Mouse (Mus musculus) kidney, postnatal 0 days (tissue): ENCODE measurements around the gene Plekhm3. TPM values are rescaled to one million over a fixed set of nuclear protein-coding genes. Genes with fewer than 3 reads are reported as not detected.

Experiments
- ATAC-seq: fragments of 200-750 bp; cut with Nextera tagmentation; replicated peaks from 2 replicates; pipeline ENCODE4 v1.8.0; 2017; ENCODE audit warnings: low read depth, moderate number of reproducible peaks, moderate TSS enrichment, moderate library complexity; ENCODE audit not compliant: low FRiP score
- DNase-seq: peaks from one replicate; pipeline ENCODE4 v3.0.0-alpha.2; 2016; ENCODE audit warnings: low spot score
- H3K27ac ChIP-seq: fragments of 300-500 bp; sonication (generic); 2 replicates; pipeline ENCODE4 v1.5.1; 2014; ENCODE audit warnings: mild to moderate bottlenecking
- H3K27me3 ChIP-seq: fragments of 300-500 bp; sonication (generic); 2 replicates; pipeline ENCODE4 v1.6.1; 2014; ENCODE audit warnings: low read length, mixed read lengths; ENCODE audit not compliant: insufficient read depth
- H3K36me3 ChIP-seq: fragments of 300-500 bp; sonication (generic); 2 replicates; pipeline ENCODE4 v1.6.1; 2014; ENCODE audit warnings: low read length, mixed read lengths; ENCODE audit not compliant: insufficient read depth
- H3K4me1 ChIP-seq: fragments of 300-500 bp; sonication (generic); replicated peaks from 2 replicates; pipeline ENCODE4 v1.6.1; 2014; ENCODE audit warnings: antibody characterized with exemption, low read length, mixed read lengths; ENCODE audit not compliant: insufficient read depth
- H3K4me2 ChIP-seq: fragments of 300-500 bp; sonication (generic); 2 replicates; pipeline ENCODE4 v1.6.1; 2014; ENCODE audit warnings: mild to moderate bottlenecking, low read length, moderate library complexity, mixed read lengths
- H3K4me3 ChIP-seq: fragments of 300-500 bp; sonication (generic); replicated peaks from 2 replicates; pipeline ENCODE4 v1.5.1; 2014; ENCODE audit warnings: low read depth, low read length
- H3K9ac ChIP-seq: fragments of 300-500 bp; sonication (generic); 2 replicates; pipeline ENCODE4 v1.6.1; 2014; ENCODE audit warnings: low read depth, low read length
- H3K9me3 ChIP-seq: fragments of 300-500 bp; sonication (generic); replicated peaks from 2 replicates; pipeline ENCODE4 v1.6.1; 2016; ENCODE audit warnings: low read length, inconsistent platforms, mixed read lengths
- CTCF ChIP-seq: IDR thresholded peaks from 2 replicates; pipeline ENCODE4 v1.5.1; 2016; ENCODE audit warnings: antibody characterized with exemption, low read depth, mild to moderate bottlenecking, moderate library complexity
- WGBS: fragments of 180-500 bp; shearing (Covaris S2); extraction: QIAGEN DNeasy Blood & Tissue Kit; methylation state at CpG from one replicate; pipeline ENCODE4 v1.1.7; 2014; 5-methylcytosine and 5-hydroxymethylcytosine counted together
- polyA plus RNA-seq: library from polyadenylated mRNA; unstranded; fragments of >200 nt; fragmentation: Nextera tagmentation; extraction: Ambion mirVana; gene quantifications from 2 replicates; pipeline ENCODE4 v1.2.1, GENCODE M21; 2015

Plekhm3 gene
- polyA plus RNA-seq, 1 experiment from 2014 or later, result 4.0 TPM

- no peak for DNase-seq
- WGBS, result 31% methylated on average over 4 of the region's 4 CpGs
- H3K9me3 ChIP-seq, result no peaks in the 10 kb centered on the region
- H3K27ac ChIP-seq, result no peak overlapping the region
- TF ChIP-seq CTCF, result no peak
- no peaks in the 10 kb centered on the region for H3K4me1 ChIP-seq
- H3K36me3 ChIP-seq, result no peaks in the 10 kb centered on the region
- ATAC-seq, result no peak
- no peak overlapping the region for H3K4me3 ChIP-seq
- H3K9ac ChIP-seq, result no peak overlapping the region
- no peak overlapping the region for H3K4me2 ChIP-seq
- no peaks in the 10 kb centered on the region for H3K27me3 ChIP-seq
These were observed 10.5 kb downstream of the Plekhm3 start for GRCm38 (mm10) chr1:64946106-64946505.

- H3K4me3 ChIP-seq, result no peak overlapping the region
- H3K4me2 ChIP-seq, result no peak overlapping the region
- H3K36me3 ChIP-seq, result no peaks in the 10 kb centered on the region
- no peak overlapping the region for H3K9ac ChIP-seq
- H3K9me3 ChIP-seq, result no peaks in the 10 kb centered on the region
- no peak for TF ChIP-seq CTCF
- no peaks in the 10 kb centered on the region for H3K27me3 ChIP-seq
- DNase-seq (no peak), ATAC-seq (no peak)
- 76% methylated on average over 9 of the region's 9 CpGs for WGBS
- H3K4me1 ChIP-seq, result no peaks in the 10 kb centered on the region
- no peak overlapping the region for H3K27ac ChIP-seq
These were observed 11.3 kb downstream of the Plekhm3 start for GRCm38 (mm10) chr1:64945214-64945785.

GRCm38 (mm10) chr1:64944746-64945145, 11.9 kb downstream of the Plekhm3 start:
- Histone ChIP-seq H3K4me3 (no peak overlapping the region), H3K9ac (no peak overlapping the region), H3K4me2 (no peak overlapping the region), H3K9me3 (no peaks in the 10 kb centered on the region), H3K4me1 (no peaks in the 10 kb centered on the region), H3K27ac (no peak overlapping the region), H3K27me3 (no peaks in the 10 kb centered on the region), H3K36me3 (no peaks in the 10 kb centered on the region)
- TF ChIP-seq CTCF, result no peak
- ATAC-seq (no peak), DNase-seq (no peak)
- 84% methylated on average over 2 of the region's 2 CpGs for WGBS

- no peak for TF ChIP-seq CTCF
- DNase-seq (no peak), ATAC-seq (no peak)
- Histone ChIP-seq H3K27me3 (no peaks in the 10 kb centered on the region), H3K9ac (no peak overlapping the region), H3K4me2 (no peak overlapping the region), H3K27ac (no peak overlapping the region), H3K9me3 (no peaks in the 10 kb centered on the region), H3K36me3 (no peaks in the 10 kb centered on the region), H3K4me3 (no peak overlapping the region), H3K4me1 (no peaks in the 10 kb centered on the region)
- 55% methylated on average over 4 of the region's 4 CpGs for WGBS
These were observed 14.4 kb downstream of the Plekhm3 start for GRCm38 (mm10) chr1:64942006-64942755.

- H3K27me3 ChIP-seq, result no peaks in the 10 kb centered on the region
- no peaks in the 10 kb centered on the region for H3K9me3 ChIP-seq
- no peak overlapping the region for H3K27ac ChIP-seq
- ATAC-seq, result no peak
- 0 out of 2 replicates have a peak, but pooled peaks cover 3% of the 10 kb centered on the region for H3K36me3 ChIP-seq
- 95% methylated on average over 7 of the region's 7 CpGs for WGBS
- H3K4me3 ChIP-seq, result no peak overlapping the region
- no peaks in the 10 kb centered on the region for H3K4me1 ChIP-seq
- DNase-seq, result no peak
- H3K4me2 ChIP-seq, result no peak overlapping the region
- H3K9ac ChIP-seq, result no peak overlapping the region
- no peak for TF ChIP-seq CTCF
These were observed 17.7 kb downstream of the Plekhm3 start for GRCm38 (mm10) chr1:64938907-64939306.

- no peaks in the 10 kb centered on the region; the same call in 1 of the 2 replicates for H3K9me3 ChIP-seq
- no peak for TF ChIP-seq CTCF
- H3K36me3 ChIP-seq, result 0 out of 2 replicates have a peak, but pooled peaks cover 3% of the 10 kb centered on the region
- H3K27me3 ChIP-seq, result no peaks in the 10 kb centered on the region
- H3K9ac ChIP-seq, result no peak overlapping the region
- DNase-seq (no peak), ATAC-seq (no peak)
- H3K4me1 ChIP-seq, result no peaks in the 10 kb centered on the region
- H3K4me2 ChIP-seq, result no peak overlapping the region
- no peak overlapping the region for H3K4me3 ChIP-seq
- H3K27ac ChIP-seq, result no peak overlapping the region
- WGBS, result 92% methylated on average over 10 of the region's 10 CpGs
These were observed 18.9 kb downstream of the Plekhm3 start for GRCm38 (mm10) chr1:64937692-64938091.
